Mouse (Mus musculus) C2C12 (cell line): ENCODE results near the gene Tmem135. TPM values are rescaled to one million over a fixed set of nuclear protein-coding genes. Genes with fewer than 3 reads are reported as not detected.

Source experiments
- H3K27me3 ChIP-seq: one replicate; pipeline ENCODE4 v1.6.1; 2011; ENCODE audit not compliant: control insufficient read depth, insufficient read depth, insufficient read length
- H3K36me3 ChIP-seq: one replicate; pipeline ENCODE4 v1.6.1; 2011; ENCODE audit not compliant: control insufficient read depth, insufficient read depth
- H3K4me3 ChIP-seq: one replicate; pipeline ENCODE4 v1.5.1; 2011; ENCODE audit warnings: mild to moderate bottlenecking, control low read depth; ENCODE audit not compliant: poor library complexity, insufficient read depth, severe bottlenecking
- H3K79me2 ChIP-seq: one replicate; pipeline ENCODE4 v1.6.1; 2011; ENCODE audit not compliant: control insufficient read depth, insufficient read depth
- H3K79me3 ChIP-seq: one replicate; pipeline ENCODE4 v1.6.1; 2011; ENCODE audit warnings: low read depth, control low read depth
- H3ac ChIP-seq: one replicate; pipeline ENCODE3; 2011; ENCODE audit warnings: low read depth; ENCODE audit not compliant: control insufficient read depth, insufficient read length
- CEBPB ChIP-seq: IDR thresholded peaks from one replicate; pipeline ENCODE4 v1.6.1; 2011; ENCODE audit warnings: low read depth, mild to moderate bottlenecking, control low read depth, moderate library complexity
- CTCF ChIP-seq: IDR thresholded peaks from one replicate; pipeline ENCODE4 v1.5.1; 2011; ENCODE audit not compliant: control insufficient read depth, insufficient read depth, insufficient read length
- FOSL1 ChIP-seq: IDR thresholded peaks from one replicate; pipeline ENCODE4 v1.8.0; 2011; ENCODE audit warnings: mild to moderate bottlenecking, low read length; ENCODE audit not compliant: poor library complexity, insufficient read depth, severe bottlenecking
- MAX ChIP-seq: IDR thresholded peaks from one replicate; pipeline ENCODE4 v1.6.1; 2011; ENCODE audit warnings: mild to moderate bottlenecking, control low read depth
- MYOD1 ChIP-seq: IDR thresholded peaks from one replicate; pipeline ENCODE4 v1.6.1; 2011; ENCODE audit warnings: low read depth; ENCODE audit not compliant: control insufficient read depth, insufficient read length
- MYOG ChIP-seq: IDR thresholded peaks from one replicate; pipeline ENCODE4 v1.6.1; 2011; ENCODE audit not compliant: control insufficient read depth, insufficient read length; ENCODE audit errors: extremely low read depth
- USF1 ChIP-seq: IDR thresholded peaks from one replicate; pipeline ENCODE4 v1.6.1; 2011; ENCODE audit warnings: low read depth, mild to moderate bottlenecking, control low read depth, moderate library complexity
- polyA plus RNA-seq: library from polyadenylated mRNA; unstranded; fragments of >200 nt; fragmentation: generic; extraction: Trizol; gene quantifications from one replicate; pipeline ENCODE4 v1.2.1, GENCODE M21; 2012; ENCODE audit warnings: missing spikeins

Gene Tmem135
- polyA plus RNA-seq, 1 experiment, result 4.5 TPM

DNA sequence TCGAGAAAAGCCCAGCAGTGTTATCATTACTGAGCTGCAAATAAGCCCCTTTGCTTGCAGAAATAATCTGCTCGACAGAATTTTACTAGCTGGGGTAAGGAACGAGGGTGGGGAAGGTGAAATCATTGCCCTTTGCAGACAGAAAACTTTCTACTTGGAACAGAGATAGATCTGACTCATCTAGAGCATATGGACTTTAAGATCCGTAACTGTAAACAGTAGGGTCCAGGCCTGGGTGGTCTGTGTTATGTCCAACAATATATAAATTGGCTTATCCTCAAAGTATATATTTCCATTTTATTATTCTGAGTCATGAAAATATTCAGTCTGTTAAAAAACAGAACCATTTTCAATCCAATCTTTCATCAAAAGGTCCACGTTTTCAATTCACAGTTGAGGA lies 221.1 kb downstream of the Tmem135 start:
- no peaks in the 10 kb centered on the region for H3K79me2 ChIP-seq
- H3ac ChIP-seq, result no peak overlapping the region
- H3K4me3 ChIP-seq, result no peak overlapping the region
- no peaks in the 10 kb centered on the region for H3K27me3 ChIP-seq
- no peaks in the 10 kb centered on the region for H3K36me3 ChIP-seq
- no peaks in the 10 kb centered on the region for H3K79me3 ChIP-seq
- TF ChIP-seq CTCF (no peak), USF1 (no peak), FOSL1 (no peak), MYOG (no peak), MAX (no peak), MYOD1 (no peak), CEBPB (no peak)

DNA sequence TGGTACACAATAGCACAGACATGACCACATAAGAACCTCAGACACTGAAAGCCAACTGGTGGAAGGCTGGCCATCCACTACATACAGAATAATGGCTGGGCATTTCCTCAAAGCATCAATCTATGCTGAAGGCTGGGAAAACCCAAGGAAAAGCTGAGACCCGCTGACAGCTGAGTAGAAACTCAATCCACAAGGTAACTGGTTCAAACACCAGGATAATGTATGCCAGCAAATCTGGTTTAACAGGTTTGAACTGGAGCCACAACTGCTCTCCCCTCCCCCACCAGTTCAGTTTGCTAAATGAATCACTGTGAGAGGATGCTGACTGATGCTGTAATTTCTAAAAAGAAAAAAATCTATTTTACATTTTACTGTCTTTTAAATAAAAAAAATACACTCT lies 222.7 kb downstream of the Tmem135 start:
- Histone ChIP-seq H3K79me2 (no peaks in the 10 kb centered on the region), H3K27me3 (no peaks in the 10 kb centered on the region), H3K79me3 (no peaks in the 10 kb centered on the region), H3K36me3 (no peaks in the 10 kb centered on the region), H3ac (no peak overlapping the region), H3K4me3 (no peak overlapping the region)
- TF ChIP-seq CTCF, result no peak
- no peak for TF ChIP-seq MYOD1
- TF ChIP-seq MYOG, result no peak
- TF ChIP-seq FOSL1, result no peak
- TF ChIP-seq CEBPB, result no peak

- no peaks in the 10 kb centered on the region for H3K79me3 ChIP-seq
- no peak for TF ChIP-seq MYOD1
- no peak for TF ChIP-seq USF1
- no peak for TF ChIP-seq CTCF
- no peak for TF ChIP-seq MYOG
- TF ChIP-seq CEBPB, result no peak
- TF ChIP-seq MAX, result no peak
- TF ChIP-seq FOSL1, result no peak
Measured at GRCm38 (mm10) chr7:89178601-89179000, 225.4 kb downstream of the Tmem135 start.

DNA sequence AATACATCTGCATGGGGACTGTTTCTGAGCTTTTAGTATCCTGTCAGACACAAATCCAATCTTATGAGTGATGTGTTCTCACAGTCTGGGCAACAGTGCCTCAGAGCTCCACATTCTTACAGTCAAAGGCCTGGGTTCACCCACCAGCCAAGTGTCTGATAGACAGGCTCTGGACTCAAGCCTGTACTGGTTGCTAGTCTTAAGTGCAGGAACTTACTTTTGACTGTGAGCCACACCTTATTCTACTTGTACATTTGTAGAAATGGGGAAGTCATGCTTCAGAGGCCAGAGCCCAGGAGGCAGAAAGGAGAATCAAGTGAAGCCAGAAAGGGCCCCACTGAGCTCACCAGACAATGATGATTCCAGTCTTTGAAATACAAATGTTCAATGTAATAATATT lies 226.1 kb downstream of the Tmem135 start:
- H3K4me3 ChIP-seq, result no peak overlapping the region
- H3K36me3 ChIP-seq, result no peaks in the 10 kb centered on the region
- no peak overlapping the region for H3ac ChIP-seq
- H3K27me3 ChIP-seq, result no peaks in the 10 kb centered on the region
- TF ChIP-seq MYOD1 (no peak), USF1 (no peak), FOSL1 (no peak), MAX (no peak), MYOG (no peak), CEBPB (no peak), CTCF (no peak)
- H3K79me3 ChIP-seq, result no peaks in the 10 kb centered on the region
- no peaks in the 10 kb centered on the region for H3K79me2 ChIP-seq

More at GRCm38 (mm10) chr7:89178601-89179000, 225.4 kb downstream of the Tmem135 start:
- Histone ChIP-seq H3K79me2 (no peaks in the 10 kb centered on the region), H3K4me3 (no peak overlapping the region), H3K36me3 (no peaks in the 10 kb centered on the region), H3ac (no peak overlapping the region), H3K27me3 (no peaks in the 10 kb centered on the region)

DNA sequence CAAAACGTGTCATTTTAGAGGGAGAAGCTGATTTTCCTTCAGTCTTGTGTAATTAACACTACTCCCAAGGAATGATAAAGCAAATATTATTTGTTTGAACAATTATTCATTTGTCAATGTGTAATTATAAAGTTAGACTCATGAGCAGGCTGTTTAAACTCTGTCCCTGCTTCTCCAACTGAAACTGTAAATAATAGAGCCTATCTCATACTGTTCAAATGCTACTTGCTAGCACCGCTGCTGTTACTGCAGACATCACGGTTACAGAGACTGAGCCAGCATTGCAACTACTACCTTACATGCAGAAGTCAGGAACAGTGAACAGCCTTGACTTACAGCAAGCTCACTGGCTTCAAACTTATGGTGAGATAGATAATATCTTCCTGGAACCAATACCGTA lies 229.6 kb downstream of the Tmem135 start:
- TF ChIP-seq USF1 (no peak), MYOD1 (no peak), FOSL1 (no peak), MYOG (no peak), MAX (no peak), CEBPB (no peak), CTCF (no peak)
- H3K79me3 ChIP-seq, result no peaks in the 10 kb centered on the region
- H3K27me3 ChIP-seq, result no peaks in the 10 kb centered on the region
- H3K4me3 ChIP-seq, result no peak overlapping the region
- H3K36me3 ChIP-seq, result no peaks in the 10 kb centered on the region
- no peak overlapping the region for H3ac ChIP-seq
- H3K79me2 ChIP-seq, result no peaks in the 10 kb centered on the region

DNA sequence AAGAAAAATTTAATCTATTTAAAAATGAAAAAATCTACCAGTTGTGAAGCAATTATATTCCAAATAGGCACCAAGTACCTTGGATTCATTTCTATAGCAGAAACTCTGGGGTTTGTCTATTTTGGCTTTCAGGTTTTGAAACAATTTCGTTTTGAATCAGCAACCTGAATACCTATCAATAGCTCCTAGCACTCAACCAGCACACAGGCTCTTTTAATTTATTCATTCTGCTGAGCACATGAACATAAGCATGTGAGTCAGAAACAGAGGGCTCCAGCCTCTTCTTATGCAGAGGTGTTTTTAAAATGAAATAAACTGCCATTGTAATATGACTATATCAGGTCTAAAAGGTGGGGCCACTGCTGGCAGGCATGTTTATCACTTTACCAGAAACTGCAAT lies 231.0 kb downstream of the Tmem135 start:
- Histone ChIP-seq H3ac (no peak overlapping the region), H3K79me2 (no peaks in the 10 kb centered on the region), H3K4me3 (no peak overlapping the region), H3K79me3 (no peaks in the 10 kb centered on the region), H3K27me3 (no peaks in the 10 kb centered on the region), H3K36me3 (no peaks in the 10 kb centered on the region)
- TF ChIP-seq CTCF, result no peak
- TF ChIP-seq CEBPB, result no peak
- no peak for TF ChIP-seq MYOG
- no peak for TF ChIP-seq MAX
- TF ChIP-seq MYOD1, result no peak
